Mouse (Mus musculus) liver, embryonic 14.5 days (tissue): Measurements from ENCODE around the gene Tbl1x.

Experiments
- CTCF ChIP-seq: IDR thresholded peaks from 2 replicates; pipeline ENCODE4 v1.5.1; 2016; ENCODE audit warnings: antibody characterized with exemption, low read depth, control low read depth
- EP300 ChIP-seq: IDR thresholded peaks from 2 replicates; pipeline ENCODE4 v1.6.1; 2016; ENCODE audit warnings: antibody characterized with exemption, low read depth

GRCm38 (mm10) chrX:77469216-77469615 is 41.6 kb upstream of the Tbl1x start:
- TF ChIP-seq CTCF (no peak), EP300 (no peak)
